Mouse (Mus musculus) forebrain, embryonic 16.5 days (tissue): ENCODE data around the gene Tsga13. TPM values are rescaled to one million over a fixed set of nuclear protein-coding genes. Genes with fewer than 3 reads are reported as not detected.

Experiments
- ATAC-seq: fragments of 200-750 bp; cut with Nextera tagmentation; 2 replicates; pipeline ENCODE4 v1.8.0; 2017; ENCODE audit warnings: mild to moderate bottlenecking, moderate library complexity
- H3K27ac ChIP-seq: fragments of 300-500 bp; sonication (generic); 2 replicates; pipeline ENCODE4 v1.5.1; 2014; ENCODE audit warnings: low read length, control low read depth
- H3K27me3 ChIP-seq: fragments of 300-500 bp; sonication (generic); replicated peaks from 2 replicates; pipeline ENCODE4 v1.6.1; 2014; ENCODE audit warnings: low read length; ENCODE audit not compliant: control insufficient read depth, insufficient read depth
- H3K36me3 ChIP-seq: fragments of 300-500 bp; sonication (generic); 2 replicates; pipeline ENCODE4 v1.6.1; 2014; ENCODE audit not compliant: control insufficient read depth, insufficient read depth
- H3K4me1 ChIP-seq: fragments of 300-500 bp; sonication (generic); replicated peaks from 2 replicates; pipeline ENCODE4 v1.6.1; 2014; ENCODE audit warnings: low read length; ENCODE audit not compliant: control insufficient read depth, insufficient read depth
- H3K4me2 ChIP-seq: fragments of 300-500 bp; sonication (generic); 2 replicates; pipeline ENCODE4 v1.6.1; 2014; ENCODE audit warnings: mild to moderate bottlenecking, low read length, control low read depth
- H3K4me3 ChIP-seq: fragments of 300-500 bp; sonication (generic); replicated peaks from 2 replicates; pipeline ENCODE4 v1.5.1; 2014; ENCODE audit warnings: mild to moderate bottlenecking, low read length, control low read depth
- H3K9ac ChIP-seq: fragments of 300-500 bp; sonication (generic); replicated peaks from 2 replicates; pipeline ENCODE4 v1.6.1; 2014; ENCODE audit warnings: low read depth, low read length, control low read depth
- H3K9me3 ChIP-seq: fragments of 300-500 bp; sonication (generic); 2 replicates; pipeline ENCODE4 v1.6.1; 2016; ENCODE audit warnings: low read length; ENCODE audit not compliant: control insufficient read depth
- WGBS: fragments of 180-500 bp; shearing (Covaris S2); extraction: QIAGEN DNeasy Blood & Tissue Kit; methylation state at CpG from one replicate; pipeline ENCODE4 v1.1.7; 2014; 5-methylcytosine and 5-hydroxymethylcytosine counted together
- polyA plus RNA-seq: library from polyadenylated mRNA; unstranded; fragments of >200 nt; fragmentation: Nextera tagmentation; extraction: Ambion mirVana; gene quantifications from 2 replicates; pipeline ENCODE4 v1.2.1, GENCODE M21; 2015

Gene Tsga13
- 0.19 and 0.31 TPM in 2 replicates for polyA plus RNA-seq

- Histone ChIP-seq H3K27me3 (no peaks in the 10 kb centered on the region), H3K4me1 (no peaks in the 10 kb centered on the region), H3K9me3 (no peaks in the 10 kb centered on the region), H3K4me2 (no peak within 1 kb of the TSS), H3K27ac (no peak within 1 kb of the TSS), H3K4me3 (no peak within 1 kb of the TSS), H3K36me3 (no peaks in the 10 kb centered on the region), H3K9ac (no peak within 1 kb of the TSS)
- no peak for ATAC-seq
- 91% methylated on average over 2 of the region's 2 CpGs for WGBS
Measured at GRCm38 (mm10) chr6:30915473-30915872, at the start of gene Tsga13. Gene Tsga13, minus strand, starts transcription at chr6:30915573.

- H3K4me3 ChIP-seq = peak within 1 kb of the TSS; percentile 48
- H3K36me3 ChIP-seq = peaks cover 5% of the 10 kb centered on the region
- peaks cover 29% of the 10 kb centered on the region for H3K9me3 ChIP-seq
- H3K9ac ChIP-seq = 0 out of 2 replicates have a peak within 1 kb of the TSS, but pooled peaks have one; percentile 22
- H3K4me1 ChIP-seq = 0 out of 2 replicates have a peak, but pooled peaks cover 3% of the 10 kb centered on the region
- ATAC-seq = no peak
- H3K4me2 ChIP-seq = peak within 1 kb of the TSS; percentile 56
- under 1% methylated on average over 66 of the region's 75 CpGs for WGBS
- H3K27me3 ChIP-seq = peaks cover 61% of the 10 kb centered on the region
- no peak within 1 kb of the TSS for H3K27ac ChIP-seq
Measured at GRCm38 (mm10) chr6:30958736-30959540, 43.6 kb upstream of the Tsga13 start, which contains the start of gene Klf14. Gene Klf14, minus strand, starts transcription at chr6:30959078.

- H3K4me1 ChIP-seq = 0 out of 2 replicates have a peak, but pooled peaks cover 3% of the 10 kb centered on the region
- peak overlapping the region; percentile 56 for H3K4me2 ChIP-seq
- peaks cover 56% of the 10 kb centered on the region for H3K27me3 ChIP-seq
- 1% methylated on average over 78 of the region's 84 CpGs for WGBS
- 0 out of 2 replicates have a peak overlapping the region, but pooled peaks have one; percentile 22 for H3K9ac ChIP-seq
- H3K36me3 ChIP-seq = peaks cover 5% of the 10 kb centered on the region
- peaks cover 29% of the 10 kb centered on the region for H3K9me3 ChIP-seq
- no peak for ATAC-seq
- peak overlapping the region; percentile 48 for H3K4me3 ChIP-seq
- H3K27ac ChIP-seq = no peak overlapping the region
Measured at GRCm38 (mm10) chr6:30957784-30958735, 42.7 kb upstream of the Tsga13 start.

GRCm38 (mm10) chr6:30939264-30939663 is 23.9 kb upstream of the Tsga13 start:
- H3K9me3 ChIP-seq = no peaks in the 10 kb centered on the region
- no peak overlapping the region for H3K9ac ChIP-seq
- no peaks in the 10 kb centered on the region for H3K27me3 ChIP-seq
- WGBS = 82% methylated on average over 5 of the region's 5 CpGs
- no peaks in the 10 kb centered on the region for H3K4me1 ChIP-seq
- no peak for ATAC-seq
- H3K4me3 ChIP-seq = no peak overlapping the region
- no peaks in the 10 kb centered on the region for H3K36me3 ChIP-seq
- H3K4me2 ChIP-seq = no peak overlapping the region
- no peak overlapping the region for H3K27ac ChIP-seq

GRCm38 (mm10) chr6:30922821-30923220 is 7.4 kb upstream of the Tsga13 start:
- Histone ChIP-seq H3K9ac (no peak overlapping the region), H3K27me3 (no peaks in the 10 kb centered on the region), H3K27ac (no peak overlapping the region), H3K4me1 (peaks cover 3% of the 10 kb centered on the region; the same call in 1 of the 2 replicates), H3K9me3 (no peaks in the 10 kb centered on the region), H3K4me2 (no peak overlapping the region), H3K4me3 (no peak overlapping the region), H3K36me3 (no peaks in the 10 kb centered on the region)
- WGBS = 40% methylated on average over 2 of the region's 2 CpGs
- ATAC-seq = no peak

GRCm38 (mm10) chr6:30921826-30922225 is 6.5 kb upstream of the Tsga13 start:
- Histone ChIP-seq H3K36me3 (no peaks in the 10 kb centered on the region), H3K4me2 (no peak overlapping the region)
- 65% methylated on average over 10 of the region's 11 CpGs for WGBS

GRCm38 (mm10) chr6:30920834-30921675 is 5.7 kb upstream of the Tsga13 start:
- Histone ChIP-seq H3K36me3 (no peaks in the 10 kb centered on the region), H3K27ac (peak overlapping the region; percentile 17), H3K27me3 (no peaks in the 10 kb centered on the region), H3K4me1 (peaks cover 3% of the 10 kb centered on the region; the same call in 1 of the 2 replicates), H3K9ac (peak overlapping the region; percentile 7), H3K4me3 (peak overlapping the region; percentile 10), H3K9me3 (no peaks in the 10 kb centered on the region), H3K4me2 (peak overlapping the region; percentile 29)
- peak; percentile 90 for ATAC-seq
- whole genome bisulfite sequencing = 22% methylated on average over 21 of the region's 21 CpGs

More at GRCm38 (mm10) chr6:30921826-30922225, 6.5 kb upstream of the Tsga13 start:
- ATAC-seq = no peak
- Histone ChIP-seq H3K9ac (no peak overlapping the region), H3K9me3 (no peaks in the 10 kb centered on the region), H3K4me3 (no peak overlapping the region), H3K27ac (no peak overlapping the region), H3K27me3 (no peaks in the 10 kb centered on the region), H3K4me1 (peaks cover 3% of the 10 kb centered on the region; the same call in 1 of the 2 replicates)

GRCm38 (mm10) chr6:30907970-30908369 is 7.4 kb downstream of the Tsga13 start:
- Histone ChIP-seq H3K27me3 (no peaks in the 10 kb centered on the region), H3K4me2 (no peak overlapping the region), H3K9ac (no peak overlapping the region), H3K36me3 (no peaks in the 10 kb centered on the region), H3K4me1 (no peaks in the 10 kb centered on the region), H3K9me3 (no peaks in the 10 kb centered on the region), H3K4me3 (no peak overlapping the region), H3K27ac (no peak overlapping the region)
- ATAC-seq = no peak
- 30% methylated on average over 3 of the region's 3 CpGs for WGBS
